Mouse (Mus musculus) forebrain, embryonic 13.5 days (tissue): ENCODE measurements at regions not wholly inside any gene's neighbourhood (a gene's known extent, or its start where the extent isn't known, plus 50 kb on each side); places are given as distances from the start of the nearest gene placed in this dataset.

Experiments
- ATAC-seq: fragments of 200-750 bp; cut with Nextera tagmentation; 2 replicates; pipeline ENCODE4 v1.8.0; 2017
- H3K27ac ChIP-seq: fragments of 300-500 bp; sonication (generic); 2 replicates; pipeline ENCODE4 v1.5.1; 2015; ENCODE audit warnings: inconsistent platforms, mild to moderate bottlenecking, moderate library complexity
- H3K27me3 ChIP-seq: fragments of 300-500 bp; sonication (generic); 2 replicates; pipeline ENCODE4 v1.6.1; 2015; ENCODE audit warnings: mild to moderate bottlenecking, inconsistent platforms
- H3K36me3 ChIP-seq: fragments of 300-500 bp; sonication (generic); 2 replicates; pipeline ENCODE4 v1.6.1; 2015; ENCODE audit warnings: mild to moderate bottlenecking, inconsistent platforms; ENCODE audit not compliant: poor library complexity, severe bottlenecking
- H3K4me1 ChIP-seq: fragments of 300-500 bp; sonication (generic); 2 replicates; pipeline ENCODE4 v1.6.1; 2015; ENCODE audit warnings: inconsistent platforms
- H3K4me2 ChIP-seq: fragments of 300-500 bp; sonication (generic); 2 replicates; pipeline ENCODE4 v1.6.1; 2015; ENCODE audit warnings: inconsistent platforms, mild to moderate bottlenecking, moderate library complexity
- H3K4me3 ChIP-seq: fragments of 300-500 bp; sonication (generic); 2 replicates; pipeline ENCODE4 v1.5.1; 2015; ENCODE audit warnings: mild to moderate bottlenecking, inconsistent platforms
- H3K9ac ChIP-seq: fragments of 300-500 bp; sonication (generic); 2 replicates; pipeline ENCODE4 v1.6.1; 2015; ENCODE audit warnings: mild to moderate bottlenecking, inconsistent platforms
- H3K9me3 ChIP-seq: fragments of 300-500 bp; sonication (generic); replicated peaks from 2 replicates; pipeline ENCODE4 v1.6.1; 2016; ENCODE audit warnings: inconsistent platforms
- WGBS: fragments of 180-500 bp; shearing (Covaris S2); methylation state at CpG from one replicate; pipeline ENCODE4 v1.1.7; 2015; 5-methylcytosine and 5-hydroxymethylcytosine counted together

- no peak overlapping the region for H3K4me2 ChIP-seq
- no peak overlapping the region for H3K4me3 ChIP-seq
- H3K27me3 ChIP-seq = no peaks in the 10 kb centered on the region
- no peak overlapping the region for H3K9ac ChIP-seq
- ATAC-seq = no peak
- H3K36me3 ChIP-seq = no peaks in the 10 kb centered on the region
- H3K27ac ChIP-seq = no peak overlapping the region
- 85% methylated on average over 1 of the region's 1 CpGs for WGBS
- no peaks in the 10 kb centered on the region for H3K9me3 ChIP-seq
- H3K4me1 ChIP-seq = no peaks in the 10 kb centered on the region
These were observed 181.6 kb upstream of the Gm527 start for GRCm38 (mm10) chr12:64736008-64736663.

GRCm38 (mm10) chr12:64703419-64703818 is 214.3 kb upstream of the Gm527 start:
- H3K9ac ChIP-seq = no peak overlapping the region
- H3K27ac ChIP-seq = no peak overlapping the region
- 94% methylated on average over 5 of the region's 5 CpGs for WGBS
- H3K27me3 ChIP-seq = no peaks in the 10 kb centered on the region
- no peaks in the 10 kb centered on the region for H3K9me3 ChIP-seq
- no peak for ATAC-seq
- no peaks in the 10 kb centered on the region for H3K36me3 ChIP-seq
- no peak overlapping the region for H3K4me3 ChIP-seq
- H3K4me1 ChIP-seq = no peaks in the 10 kb centered on the region
- no peak overlapping the region for H3K4me2 ChIP-seq

GRCm38 (mm10) chr12:64701066-64701465 is 216.6 kb upstream of the Gm527 start:
- no peak for ATAC-seq
- WGBS = 72% methylated on average over 3 of the region's 3 CpGs
- Histone ChIP-seq H3K9ac (no peak overlapping the region), H3K4me1 (no peaks in the 10 kb centered on the region), H3K36me3 (no peaks in the 10 kb centered on the region), H3K9me3 (no peaks in the 10 kb centered on the region), H3K4me3 (no peak overlapping the region), H3K4me2 (no peak overlapping the region), H3K27me3 (no peaks in the 10 kb centered on the region), H3K27ac (no peak overlapping the region)

- no peak overlapping the region for H3K9ac ChIP-seq
These were observed 220.9 kb upstream of the Fscb start for GRCm38 (mm10) chr12:64695343-64695742.

GRCm38 (mm10) chr12:64692196-64693169 is 218.0 kb upstream of the Fscb start:
- Histone ChIP-seq H3K4me1 (peaks cover 6% of the 10 kb centered on the region; the same call in 1 of the 2 replicates), H3K36me3 (no peaks in the 10 kb centered on the region), H3K9me3 (no peaks in the 10 kb centered on the region), H3K27ac (no peak overlapping the region), H3K4me3 (no peak overlapping the region), H3K4me2 (no peak overlapping the region), H3K27me3 (no peaks in the 10 kb centered on the region), H3K9ac (no peak overlapping the region)
- ATAC-seq = peak; percentile 67; the same call in 1 of the 2 replicates
- 33% methylated on average over 10 of the region's 10 CpGs for WGBS

More at GRCm38 (mm10) chr12:64695343-64695742, 220.9 kb upstream of the Fscb start:
- H3K27ac ChIP-seq = no peak overlapping the region
- H3K4me3 ChIP-seq = no peak overlapping the region
- 83% methylated on average over 1 of the region's 1 CpGs for WGBS
- no peaks in the 10 kb centered on the region for H3K36me3 ChIP-seq
- no peaks in the 10 kb centered on the region for H3K27me3 ChIP-seq
- no peak overlapping the region for H3K4me2 ChIP-seq
- H3K9me3 ChIP-seq = no peaks in the 10 kb centered on the region
- peaks cover 6% of the 10 kb centered on the region; the same call in 1 of the 2 replicates for H3K4me1 ChIP-seq
- no peak for ATAC-seq

- Histone ChIP-seq H3K4me3 (no peak overlapping the region), H3K27me3 (no peaks in the 10 kb centered on the region), H3K4me2 (no peak overlapping the region), H3K27ac (no peak overlapping the region), H3K9me3 (no peaks in the 10 kb centered on the region), H3K9ac (no peak overlapping the region), H3K36me3 (no peaks in the 10 kb centered on the region), H3K4me1 (peaks cover 6% of the 10 kb centered on the region; the same call in 1 of the 2 replicates)
- ATAC-seq = no peak
These were observed 215.2 kb upstream of the Fscb start for GRCm38 (mm10) chr12:64689642-64690041.

GRCm38 (mm10) chr12:64688618-64689017 is 214.1 kb upstream of the Fscb start:
- Histone ChIP-seq H3K27me3 (no peaks in the 10 kb centered on the region), H3K4me3 (no peak overlapping the region), H3K4me2 (no peak overlapping the region), H3K27ac (no peak overlapping the region), H3K4me1 (peaks cover 6% of the 10 kb centered on the region; the same call in 1 of the 2 replicates), H3K9ac (no peak overlapping the region), H3K9me3 (no peaks in the 10 kb centered on the region), H3K36me3 (no peaks in the 10 kb centered on the region)
- WGBS = 73% methylated on average over 1 of the region's 1 CpGs
- ATAC-seq = no peak

GRCm38 (mm10) chr12:64640864-64641416 is 166.4 kb upstream of the Fscb start:
- ATAC-seq = peak; percentile 21; the same call in 1 of the 2 replicates
- Histone ChIP-seq H3K4me1 (no peaks in the 10 kb centered on the region), H3K9ac (no peak overlapping the region), H3K4me3 (no peak overlapping the region), H3K27me3 (no peaks in the 10 kb centered on the region), H3K9me3 (no peaks in the 10 kb centered on the region), H3K36me3 (no peaks in the 10 kb centered on the region), H3K4me2 (no peak overlapping the region), H3K27ac (no peak overlapping the region)
- WGBS = 60% methylated on average over 1 of the region's 1 CpGs

- Histone ChIP-seq H3K27me3 (no peaks in the 10 kb centered on the region), H3K9ac (no peak overlapping the region), H3K9me3 (no peaks in the 10 kb centered on the region), H3K4me3 (no peak overlapping the region), H3K36me3 (no peaks in the 10 kb centered on the region), H3K4me1 (no peaks in the 10 kb centered on the region), H3K27ac (no peak overlapping the region), H3K4me2 (no peak overlapping the region)
- no peak for ATAC-seq
These were observed 140.4 kb upstream of the Fscb start for GRCm38 (mm10) chr12:64614877-64615276.
